Mouse (Mus musculus) left cerebral cortex, postnatal 10 days (tissue): ENCODE measurements around the gene Mrpl28. TPM values are rescaled to one million over a fixed set of nuclear protein-coding genes. Genes with fewer than 3 reads are reported as not detected.
A peak's percentile ranks its signal among the peaks of the same experiment; 100 is the strongest.
"Not testable (repeated sequence)": the region's sequence is repeated elsewhere in the genome, so short reads cannot be mapped to it uniquely, and the experiment has no call there.

Experiments
- DNase-seq, 2 experiments: peaks; one replicate each; pipeline ENCODE4 v3.0.0; 2021 to 2022; ENCODE audit warnings: low spot score in 2 of 2, mixed read lengths in 1 of 2; ENCODE audit errors: extremely low spot score in 1 of 2
- intact Hi-C: fragments of 180-260 bp; cut with DNase I; formaldehyde crosslinking; loops from one replicate; pipeline ENCODE4 v1.15.1; 2025
- total RNA-seq, 2 experiments: library from RNA; stranded (reverse); gene quantifications; 2 replicates each; pipeline ENCODE4 v1.2.3; 2021

Gene Mrpl28
- total RNA-seq = 10 to 100 TPM; 78.1 to 82.1 TPM

GRCm38 (mm10) chr17:26123267-26123684, at the start of gene Mrpl28:
Gene Mrpl28, plus strand, starts transcription at chr17:26123500.
- peak; percentile 92 to 97 for DNase-seq
- intact Hi-C loops = no loop called here

GRCm38 (mm10) chr17:26075246-26075645, 48.1 kb upstream of the Mrpl28 start:
- DNase-seq = no peak
- intact Hi-C loops = no loop called here

- intact Hi-C loops = no loop called here
- no peak for DNase-seq
Observed at GRCm38 (mm10) chr17:26078851-26079250, 44.4 kb upstream of the Mrpl28 start.

- DNase-seq = no peak
- intact Hi-C loops = no loop called here
Observed at GRCm38 (mm10) chr17:26080867-26081266, 42.4 kb upstream of the Mrpl28 start.

- no peak for DNase-seq
- intact Hi-C loops = no loop called here
Observed at GRCm38 (mm10) chr17:26087059-26087564, 36.2 kb upstream of the Mrpl28 start.

GRCm38 (mm10) chr17:26089905-26090632, 33.2 kb upstream of the Mrpl28 start, which contains the start of gene Decr2:
Gene Decr2, minus strand, starts transcription at chr17:26090337.
- intact Hi-C loops = loop anchor here (2.0 to 5.0 kb wide), 2 partner anchors 49 to 78 kb away; no protein-coding TSS in a partner anchor
- peak; percentile 86 to 91 for DNase-seq

GRCm38 (mm10) chr17:26094531-26095110, 28.7 kb upstream of the Mrpl28 start:
- intact Hi-C loops = loop anchor here (5.0 kb wide), 1 partner anchor 82 kb away; no protein-coding TSS in a partner anchor
- no peak for DNase-seq

GRCm38 (mm10) chr17:26095121-26095740, 28.1 kb upstream of the Mrpl28 start, which contains the start of gene Nme4:
Gene Nme4, minus strand, starts transcription at chr17:26095602.
- DNase-seq = peak in 1 of 2 experiments; percentile 67
- intact Hi-C loops = no loop called here

- intact Hi-C loops = no loop called here
- no peak for DNase-seq
Observed at GRCm38 (mm10) chr17:26098461-26098860, 24.8 kb upstream of the Mrpl28 start.

- intact Hi-C loops, DNase-seq: not testable (repeated sequence)
Observed at GRCm38 (mm10) chr17:26099316-26099715, 24.0 kb upstream of the Mrpl28 start.

GRCm38 (mm10) chr17:26100166-26100565, 23.1 kb upstream of the Mrpl28 start:
- intact Hi-C loops = no loop called here
- DNase-seq = no peak

- intact Hi-C loops = no loop called here
- DNase-seq = no peak
Observed at GRCm38 (mm10) chr17:26101478-26101877, 21.8 kb upstream of the Mrpl28 start.

GRCm38 (mm10) chr17:26105619-26106018, 17.7 kb upstream of the Mrpl28 start:
- intact Hi-C loops = no loop called here
- DNase-seq = no peak

GRCm38 (mm10) chr17:26110156-26110555, 13.1 kb upstream of the Mrpl28 start:
- DNase-seq = no peak
- intact Hi-C loops = no loop called here

GRCm38 (mm10) chr17:26111024-26111423, 12.3 kb upstream of the Mrpl28 start:
- DNase-seq = no peak
- intact Hi-C loops = no loop called here

- intact Hi-C loops = no loop called here
- DNase-seq = peak in 1 of 2 experiments; percentile 20
Observed at GRCm38 (mm10) chr17:26111722-26112121, 11.6 kb upstream of the Mrpl28 start.

GRCm38 (mm10) chr17:26112751-26113150, 10.5 kb upstream of the Mrpl28 start:
- intact Hi-C loops = no loop called here
- no peak for DNase-seq

GRCm38 (mm10) chr17:26113181-26113948, 9.9 kb upstream of the Mrpl28 start, which contains the start of gene Tmem8:
Gene Tmem8, plus strand, starts transcription at chr17:26113299.
- peak in 1 of 2 experiments; percentile 81 for DNase-seq
- intact Hi-C loops = no loop called here

- intact Hi-C loops = no loop called here
- no peak for DNase-seq
Observed at GRCm38 (mm10) chr17:26114061-26114460, 9.2 kb upstream of the Mrpl28 start.
